ENCODE assay signal across 11 mouse cellular contexts in the genomic region with DNA sequence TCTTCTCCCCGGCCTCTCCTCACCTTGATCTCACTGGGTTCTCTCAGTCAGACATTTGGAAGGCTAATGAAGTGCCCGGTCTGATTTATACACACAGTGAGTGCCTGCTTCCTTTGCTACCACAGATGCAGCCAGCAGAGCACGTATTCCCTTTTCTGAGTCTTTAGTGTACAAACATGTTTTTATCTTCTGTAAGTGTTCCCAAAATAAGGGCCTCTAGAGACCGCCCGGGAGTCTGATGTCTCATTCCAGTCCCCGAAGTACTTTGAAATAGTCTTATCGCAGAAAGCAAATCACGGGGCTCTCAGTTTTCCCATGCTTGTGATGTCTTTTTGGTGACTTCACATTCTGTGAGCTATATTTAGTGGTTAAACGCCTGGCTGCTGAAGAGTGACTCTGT.
A peak's percentile ranks its signal among the peaks of the same experiment; 100 is the strongest.
DNase-seq lines count a peak whose midpoint lies in the region; ATAC-seq and TF ChIP-seq lines count a peak whose summit lies in the region.
"Had no signal": no experiment of that assay in that cellular context is flagged by ENCODE, and none has a peak within 500 bp of the region (broad histone marks: within the 10 kb centered on the region; RNA-seq: fewer than 3 reads in every experiment).

No protein-coding gene starts in this region.

- H3K27ac ChIP-seq in lung, embryonic 15.5 days = no peak overlapping the region
- peak overlapping the region; percentile 64 for H3K27ac ChIP-seq in heart, adult 2 months
- H3K27ac ChIP-seq in thymus, adult 2 months (ENCODE audit: control insufficient read depth, insufficient read depth, low read length) = no peak overlapping the region
- H3K27ac ChIP-seq: limb, embryonic 10.5 days had no signal

- peak; percentile 10; the same call in 1 of the 2 replicates for TF ChIP-seq CTCF in heart, adult 2 months (IDR thresholded peaks at IDR 0.05)
- no peak for TF ChIP-seq CTCF in thymus, adult 2 months (IDR thresholded peaks at IDR 0.05; ENCODE audit: borderline replicate concordance, control insufficient read depth, extremely low read depth, insufficient read depth, low read length, poor library complexity)

- peaks cover 5% of the 10 kb centered on the region; the same call in 1 of the 2 replicates for H3K27me3 ChIP-seq in lung, embryonic 15.5 days
- H3K27me3 ChIP-seq in heart, adult 2 months (ENCODE audit: control insufficient read depth, insufficient read depth, low read length) = no peaks in the 10 kb centered on the region
- no peaks in the 10 kb centered on the region for H3K27me3 ChIP-seq in thymus, adult 2 months (ENCODE audit: control insufficient read depth, insufficient read depth, low read length)

- no peak for TF ChIP-seq POLR2A in heart, adult 2 months (IDR thresholded peaks at IDR 0.05; ENCODE audit: insufficient read depth, low read depth, low read length)
- no peak for TF ChIP-seq POLR2A in thymus, adult 2 months (IDR thresholded peaks at IDR 0.05; ENCODE audit: control insufficient read depth, extremely low read depth, insufficient read depth, low read length, poor library complexity)

- intact Hi-C loops in heart, adult 2 months (cut with DNase I) = loop anchor here (2.0 to 10.0 kb wide), 2 partner anchors 240 to 300 kb away; a partner anchor contains a TSS

- no peak overlapping the region for H3K4me3 ChIP-seq in lung, embryonic 15.5 days
- H3K4me3 ChIP-seq in heart, adult 2 months = peak overlapping the region; percentile 18; the same call in 1 of the 2 replicates
- no peak overlapping the region for H3K4me3 ChIP-seq in thymus, adult 2 months (ENCODE audit: control insufficient read depth, insufficient read depth, low read length)
- H3K4me3 ChIP-seq: limb, embryonic 10.5 days had no signal

- H3K36me3 ChIP-seq in lung, embryonic 15.5 days = no peaks in the 10 kb centered on the region
- H3K36me3 ChIP-seq in heart, adult 2 months (ENCODE audit: control insufficient read depth, insufficient read depth, low read length) = 0 out of 2 replicates have a peak, but pooled peaks cover 2% of the 10 kb centered on the region
- no peaks in the 10 kb centered on the region for H3K36me3 ChIP-seq in thymus, adult 2 months (ENCODE audit: control insufficient read depth, insufficient read depth, low read length)
- H3K36me3 ChIP-seq: limb, embryonic 10.5 days had no signal

- no peak for ATAC-seq in cerebellum, adult (ENCODE audit: insufficient number of reproducible peaks, low FRiP score, low TSS enrichment)
- ATAC-seq in lung, embryonic 15.5 days (ENCODE audit: borderline replicate concordance, extremely low read depth, low FRiP score, low TSS enrichment) = no peak

- WGBS in lung, embryonic 15.5 days = 12% methylated on average over 9 of the region's 9 CpGs
- WGBS in heart, adult 2 months = 29% methylated on average over 9 of the region's 9 CpGs
- WGBS in thymus, adult 2 months = 83% methylated on average over 9 of the region's 9 CpGs

- no peaks in the 10 kb centered on the region for H3K79me2 ChIP-seq in heart, adult 2 months (replicated peaks; ENCODE audit: control insufficient read depth, insufficient read depth, low read length)

- TF ChIP-seq EP300 in heart, adult 2 months (IDR thresholded peaks at IDR 0.05; ENCODE audit: insufficient read depth, low read depth, low read length) = no peak

- no peak overlapping the region for H3K9ac ChIP-seq in lung, embryonic 15.5 days
- H3K9ac ChIP-seq in heart, adult 2 months (ENCODE audit: low read depth, low read length) = no peak overlapping the region

- peaks cover 32% of the 10 kb centered on the region for H3K4me1 ChIP-seq in lung, embryonic 15.5 days
- H3K4me1 ChIP-seq in heart, adult 2 months (ENCODE audit: control insufficient read depth, insufficient read depth, low read length) = peaks cover 7% of the 10 kb centered on the region
- no peaks in the 10 kb centered on the region for H3K4me1 ChIP-seq in thymus, adult 2 months (replicated peaks; ENCODE audit: control insufficient read depth, insufficient read depth, low read length)

- peak; percentile 44 for DNase-seq in cerebellum, adult 9-11 months
- DNase-seq in lung, postnatal 14 days = no peak
- DNase-seq in heart, adult 2 months = peak in 1 of 2 experiments; percentile 70
- DNase-seq in heart, postnatal 4 days = peak; percentile 52
- DNase-seq in ovary, postnatal 14 days (ENCODE audit: low spot score) = no peak
- DNase-seq in thymus, adult 2 months = no peak
- DNase-seq: adrenal gland, adult 8-10 months; lung, postnatal 4 days had no signal

- H3K9me3 ChIP-seq in lung, embryonic 15.5 days = no peaks in the 10 kb centered on the region
- H3K9me3 ChIP-seq: limb, embryonic 10.5 days had no signal

- H3K4me2 ChIP-seq in lung, embryonic 15.5 days = peak overlapping the region; percentile 30; the same call in 1 of the 2 replicates

Comparison
In these comparisons a context has a peak if more than half of its experiments do, and no peak if none do; other contexts are left out.
1. DNase-seq: peak in cerebellum, adult 9-11 months (single experiment) and heart, postnatal 4 days (single experiment); none in lung, postnatal 14 days (single experiment), ovary, postnatal 14 days (single experiment) and thymus, adult 2 months (single experiment).